Mouse (Mus musculus) frontal cortex, adult 2 months (tissue): ENCODE measurements around the gene Ppil1. TPM values are rescaled to one million over a fixed set of nuclear protein-coding genes. Genes with fewer than 3 reads are reported as not detected.

ENCODE experiments used
- DNase-seq, 2 experiments: peaks; one replicate each; pipeline ENCODE4 v3.0.0; 2022; ENCODE audit warnings: low spot score in 1 of 2; ENCODE audit errors: extremely low spot score in 1 of 2
- polyA plus RNA-seq: library from polyadenylated mRNA; depleted of rRNA; stranded (reverse); fragments of >200 nt; gene quantifications from 2 replicates; pipeline ENCODE4 v1.2.3, GENCODE M21; 2012; rRNA removed

Ppil1 gene
- polyA plus RNA-seq, 1 experiment, result 23.7 TPM

DNA sequence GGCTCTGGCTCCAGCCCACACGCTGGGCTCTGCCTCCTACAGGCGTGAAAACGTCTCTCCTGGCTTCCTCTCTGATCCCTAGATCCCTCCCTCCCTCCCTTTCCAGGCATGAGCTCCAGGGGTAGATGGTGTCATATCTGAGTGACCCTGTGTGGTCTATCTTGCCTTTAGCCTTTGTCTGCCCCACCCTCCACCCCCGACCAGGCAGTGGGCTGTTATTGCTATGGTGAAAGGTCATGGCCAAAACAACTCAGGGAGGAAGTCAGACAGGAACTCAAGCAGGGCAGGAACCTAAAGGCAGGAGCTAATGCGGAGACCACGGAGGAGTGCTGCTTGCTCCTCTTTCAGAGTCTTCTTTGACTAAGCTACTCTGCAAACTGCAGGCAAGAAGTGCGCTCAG lies 52.1 kb downstream of the Ppil1 start:
- DNase-seq, result no peak

DNA sequence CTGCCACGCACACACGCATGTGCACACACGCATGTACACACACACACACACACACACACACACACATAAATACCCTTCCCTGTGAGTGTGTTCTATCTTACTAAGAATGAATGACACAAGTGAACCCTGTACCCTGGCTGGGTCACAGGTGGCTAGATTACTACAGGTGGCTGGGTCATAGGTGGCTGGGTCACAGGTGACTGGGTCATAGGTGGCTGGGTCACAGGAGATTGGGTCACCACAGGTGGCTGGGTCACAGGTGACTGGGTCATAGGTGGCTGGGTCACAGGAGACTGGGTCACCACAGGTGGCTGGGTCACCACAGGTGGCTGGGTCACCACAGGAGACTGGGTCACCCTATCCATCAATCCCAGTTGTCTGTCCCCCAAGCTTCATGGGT lies 53.9 kb downstream of the Ppil1 start:
- DNase-seq, result no peak

DNA sequence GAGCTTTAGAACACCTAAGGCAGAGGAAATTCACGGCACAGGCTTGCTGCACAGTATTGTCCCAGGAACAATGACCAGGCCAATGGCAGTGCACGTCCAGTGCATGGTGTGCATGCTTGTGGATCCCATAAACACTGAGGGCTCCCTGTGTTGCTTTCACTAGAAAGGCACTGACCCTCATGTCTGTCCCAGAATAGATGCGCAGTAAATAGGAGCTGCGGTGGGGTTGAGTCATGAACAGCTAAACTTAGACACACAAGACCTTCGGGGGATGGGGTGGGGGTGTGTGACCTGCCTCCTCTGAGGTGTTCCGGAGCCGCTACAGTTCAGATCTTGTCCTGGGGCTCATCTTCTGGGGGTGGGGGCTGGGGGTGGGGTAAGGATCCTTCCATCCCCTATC lies 57.9 kb downstream of the Ppil1 start:
- DNase-seq, result no peak

DNA sequence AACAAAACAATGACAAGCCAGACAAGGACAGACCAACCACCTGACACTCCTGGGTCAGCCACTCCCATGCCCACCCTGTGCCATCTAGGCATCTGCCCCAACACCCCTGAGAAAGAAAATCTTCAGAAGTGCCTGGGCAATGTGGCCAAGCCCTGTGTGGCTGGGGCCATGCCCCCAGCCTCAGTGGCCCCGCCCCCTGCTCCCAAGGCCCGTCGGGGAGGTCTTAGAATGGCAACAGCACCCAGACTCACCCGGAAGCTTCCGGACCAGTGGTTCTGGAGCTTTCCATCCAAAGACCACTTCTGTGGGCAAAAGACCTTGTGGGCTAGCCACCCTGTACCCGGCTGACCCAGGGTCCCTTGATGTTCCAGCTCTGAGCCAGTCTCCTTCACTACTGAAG lies 61.4 kb downstream of the Ppil1 start:
- DNase-seq, result no peak

Other genes starting within 250 kb of the Ppil1 start
- 135 and 141 TPM in 2 replicates for gene Srsf3, start 231.6 kb downstream of the Ppil1 start, polyA plus RNA-seq
- 37.7 and 55.8 TPM in 2 replicates for gene Cdkn1a, start 173.2 kb downstream of the Ppil1 start, polyA plus RNA-seq
- gene Rab44, start 150.0 kb downstream of the Ppil1 start, polyA plus RNA-seq, result 0.08 and 0.19 TPM in 2 replicates
- 117 TPM in 2 replicates for gene Cpne5, start 26.0 kb downstream of the Ppil1 start, polyA plus RNA-seq
- 79.2 and 84.2 TPM in 2 replicates for gene BC004004, start 4.6 kb upstream of the Ppil1 start, polyA plus RNA-seq
- 0.97 and 1.1 TPM in 2 replicates for gene Pi16, start 53.5 kb upstream of the Ppil1 start, polyA plus RNA-seq
- gene Mtch1, start 83.7 kb upstream of the Ppil1 start, polyA plus RNA-seq, result 548 and 552 TPM in 2 replicates
- gene Fgd2, start 96.7 kb upstream of the Ppil1 start, polyA plus RNA-seq, result 11.0 and 14.7 TPM in 2 replicates
- gene Pim1, start 226.6 kb upstream of the Ppil1 start, polyA plus RNA-seq, result 3.2 and 3.7 TPM in 2 replicates